Mouse (Mus musculus) lung, embryonic 14.5 days (tissue): ENCODE data around the gene Kdm2b. TPM values are rescaled to one million over a fixed set of nuclear protein-coding genes. Genes with fewer than 3 reads are reported as not detected.

Source experiments
- ATAC-seq: fragments of 200-750 bp; cut with Nextera tagmentation; 2 replicates; pipeline ENCODE4 v1.8.0; 2017; ENCODE audit warnings: mild to moderate bottlenecking, moderate TSS enrichment, moderate library complexity; ENCODE audit not compliant: insufficient read depth
- DNase-seq: peaks from one replicate; pipeline ENCODE4 v3.0.0-alpha.2; 2015
- H3K27ac ChIP-seq: fragments of 300-500 bp; sonication (generic); 2 replicates; pipeline ENCODE4 v1.5.1; 2014; ENCODE audit warnings: low read depth, mild to moderate bottlenecking, moderate library complexity
- H3K27me3 ChIP-seq: fragments of 300-500 bp; sonication (generic); 2 replicates; pipeline ENCODE4 v1.6.1; 2014; ENCODE audit warnings: low read length, control low read depth; ENCODE audit not compliant: insufficient read depth
- H3K36me3 ChIP-seq: fragments of 300-500 bp; sonication (generic); 2 replicates; pipeline ENCODE4 v1.6.1; 2014; ENCODE audit warnings: control low read depth; ENCODE audit not compliant: insufficient read depth
- H3K4me1 ChIP-seq: fragments of 300-500 bp; sonication (generic); 2 replicates; pipeline ENCODE4 v1.6.1; 2014; ENCODE audit warnings: antibody characterized with exemption, control low read depth; ENCODE audit not compliant: insufficient read depth
- H3K4me2 ChIP-seq: fragments of 300-500 bp; sonication (generic); 2 replicates; pipeline ENCODE4 v1.6.1; 2014; ENCODE audit warnings: mild to moderate bottlenecking
- H3K4me3 ChIP-seq: fragments of 300-500 bp; sonication (generic); 2 replicates; pipeline ENCODE4 v1.5.1; 2014; ENCODE audit warnings: low read depth, low read length
- H3K9ac ChIP-seq: fragments of 300-500 bp; sonication (generic); 2 replicates; pipeline ENCODE4 v1.6.1; 2014
- H3K9me3 ChIP-seq: fragments of 300-500 bp; sonication (generic); 2 replicates; pipeline ENCODE4 v1.6.1; 2016; ENCODE audit warnings: low read depth, low read length, control low read depth
- CTCF ChIP-seq: IDR thresholded peaks from 2 replicates; pipeline ENCODE4 v1.5.1; 2016; ENCODE audit warnings: antibody characterized with exemption, low read depth
- WGBS: fragments of 180-500 bp; shearing (Covaris S2); extraction: QIAGEN DNeasy Blood & Tissue Kit; methylation state at CpG from one replicate; pipeline ENCODE4 v1.1.7; 2014; 5-methylcytosine and 5-hydroxymethylcytosine counted together
- polyA plus RNA-seq: library from polyadenylated mRNA; unstranded; fragments of >200 nt; fragmentation: Nextera tagmentation; extraction: Ambion mirVana; gene quantifications from 2 replicates; pipeline ENCODE4 v1.2.1, GENCODE M21; 2014

Gene Kdm2b
- polyA plus RNA-seq, 1 experiment from 2014 or later, result 46.7 TPM

DNA sequence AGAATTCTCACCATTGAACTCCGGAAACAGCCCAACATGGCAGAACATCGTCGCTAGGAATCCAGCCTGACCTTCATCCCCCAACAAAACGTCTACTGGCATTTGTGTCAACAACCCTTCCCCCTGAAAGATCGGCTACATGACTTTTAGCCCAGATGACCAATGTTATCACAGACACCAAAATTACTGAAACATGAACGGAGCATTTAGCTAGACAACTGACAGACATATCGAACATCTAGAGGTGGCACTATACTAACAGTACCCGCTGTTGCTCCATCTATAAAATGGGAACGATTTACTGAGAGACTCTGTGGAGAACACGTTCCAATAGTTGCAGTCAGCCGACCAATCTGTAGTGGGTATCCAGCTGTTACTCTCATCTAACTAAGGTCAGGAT lies 88.4 kb downstream of the Kdm2b start:
- ATAC-seq (no peak), DNase-seq (no peak)
- peak overlapping the region; percentile 90 for H3K4me2 ChIP-seq
- H3K9ac ChIP-seq, result peak overlapping the region; percentile 90; the same call in 1 of the 2 replicates
- no peaks in the 10 kb centered on the region for H3K27me3 ChIP-seq
- no peaks in the 10 kb centered on the region for H3K36me3 ChIP-seq
- TF ChIP-seq CTCF, result no peak
- 42% methylated on average over 11 of the region's 11 CpGs for WGBS
- no peak overlapping the region for H3K27ac ChIP-seq
- H3K4me3 ChIP-seq, result peak overlapping the region; percentile 78; the same call in 1 of the 2 replicates
- H3K4me1 ChIP-seq, result peaks cover 11% of the 10 kb centered on the region
- no peaks in the 10 kb centered on the region for H3K9me3 ChIP-seq

DNA sequence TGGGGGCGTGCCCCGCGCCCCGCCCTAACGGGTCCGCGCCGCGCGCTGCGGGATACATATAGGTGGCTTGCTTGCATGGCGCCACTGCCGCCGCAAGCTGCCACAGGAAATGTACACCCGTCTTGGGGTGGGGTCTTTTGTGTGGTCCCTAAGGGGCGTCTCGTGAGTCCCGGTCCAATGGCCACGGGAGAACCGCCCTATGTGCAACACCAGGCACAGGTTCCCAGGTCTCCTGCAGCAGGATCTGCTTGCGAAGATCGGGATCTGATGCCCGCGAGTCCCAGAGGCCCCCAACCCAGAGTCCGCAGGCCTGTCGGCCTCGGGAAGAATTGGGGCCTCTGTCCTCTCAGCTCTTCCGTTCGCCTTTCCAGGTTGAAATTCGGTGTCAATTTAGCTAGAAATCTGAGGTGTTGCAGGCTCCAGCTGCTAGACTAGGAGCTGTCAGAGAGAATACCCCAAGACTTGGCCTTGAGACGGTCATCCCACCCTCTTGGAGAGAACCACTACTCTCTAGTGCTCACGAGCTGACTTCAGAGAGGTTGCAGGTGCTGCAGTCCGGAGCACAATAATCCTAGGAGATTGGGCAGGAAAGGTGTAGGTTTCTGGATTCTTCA lies 89.0 kb downstream of the Kdm2b start:
- 2% methylated on average over 25 of the region's 33 CpGs for WGBS
- H3K4me1 ChIP-seq, result peaks cover 11% of the 10 kb centered on the region
- H3K4me3 ChIP-seq, result peak overlapping the region; percentile 78
- no peak for TF ChIP-seq CTCF
- no peaks in the 10 kb centered on the region for H3K36me3 ChIP-seq
- H3K9ac ChIP-seq, result peak overlapping the region; percentile 90
- ATAC-seq (no peak), DNase-seq (no peak)
- peak overlapping the region; percentile 90 for H3K27ac ChIP-seq
- H3K9me3 ChIP-seq, result no peaks in the 10 kb centered on the region
- no peaks in the 10 kb centered on the region for H3K27me3 ChIP-seq
- H3K4me2 ChIP-seq, result peak overlapping the region; percentile 90

GRCm38 (mm10) chr5:122899777-122900557 lies 89.7 kb downstream of the Kdm2b start:
- peak overlapping the region; percentile 78 for H3K4me3 ChIP-seq
- no peak for TF ChIP-seq CTCF

DNA sequence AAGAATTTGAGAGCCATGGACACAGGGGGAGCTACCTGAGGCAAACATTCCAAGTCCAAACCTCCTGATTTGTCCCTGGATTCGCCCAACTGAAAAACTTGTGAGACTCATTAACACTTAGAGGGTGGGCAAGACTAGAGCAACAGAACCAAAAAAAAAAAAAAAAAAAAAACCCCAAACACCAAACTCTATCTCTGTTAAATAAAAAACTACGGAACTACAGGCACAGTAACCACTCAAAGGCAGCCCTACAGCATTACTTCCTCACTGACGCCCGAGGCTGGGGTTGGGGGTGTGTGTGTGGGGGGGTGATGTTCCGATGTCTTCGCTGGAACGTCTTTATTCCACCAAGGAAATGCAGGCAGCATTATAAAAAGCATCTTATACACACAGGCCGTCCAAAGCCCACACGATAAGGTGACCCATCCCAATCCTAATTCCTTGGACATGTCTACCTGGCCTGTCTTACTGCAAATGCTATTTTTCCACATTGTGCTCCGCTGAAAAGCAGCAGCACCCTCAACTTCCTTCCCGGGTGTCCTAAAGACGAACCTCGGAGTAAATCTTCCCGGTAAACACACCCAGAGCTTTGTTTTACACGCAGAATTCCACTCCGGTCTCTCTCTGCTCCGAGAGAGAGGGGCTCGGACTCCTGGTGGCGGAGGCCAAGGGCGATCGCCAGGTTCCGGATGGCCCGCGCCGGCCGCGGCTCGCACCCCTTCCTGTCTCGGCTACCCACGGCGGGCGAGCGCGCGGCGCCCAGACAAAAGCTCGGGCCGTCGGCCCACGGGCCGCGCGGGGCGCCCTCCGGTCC lies 90.5 kb downstream of the Kdm2b start:
- H3K27me3 ChIP-seq, result no peaks in the 10 kb centered on the region
- no peaks in the 10 kb centered on the region for H3K9me3 ChIP-seq
- TF ChIP-seq CTCF, result no peak
- H3K4me1 ChIP-seq, result peaks cover 11% of the 10 kb centered on the region
- 0 out of 2 replicates have a peak, but pooled peaks have one; percentile 3 for ATAC-seq
- peak overlapping the region; percentile 78 for H3K4me3 ChIP-seq
- peak overlapping the region; percentile 90 for H3K9ac ChIP-seq
- peak overlapping the region; percentile 90 for H3K27ac ChIP-seq
- 1% methylated on average over 45 of the region's 45 CpGs for WGBS
- no peaks in the 10 kb centered on the region for H3K36me3 ChIP-seq
- H3K4me2 ChIP-seq, result peak overlapping the region; percentile 90
- peak; percentile 49 for DNase-seq

More at GRCm38 (mm10) chr5:122899777-122900557, 89.7 kb downstream of the Kdm2b start:
- H3K27me3 ChIP-seq, result no peaks in the 10 kb centered on the region
- peak overlapping the region; percentile 90 for H3K27ac ChIP-seq
- ATAC-seq (peak; percentile 99), DNase-seq (peak; percentile 96)
- peaks cover 11% of the 10 kb centered on the region for H3K4me1 ChIP-seq
- H3K36me3 ChIP-seq, result no peaks in the 10 kb centered on the region
- H3K9me3 ChIP-seq, result no peaks in the 10 kb centered on the region
- peak overlapping the region; percentile 90 for H3K9ac ChIP-seq
- H3K4me2 ChIP-seq, result peak overlapping the region; percentile 90
- under 1% methylated on average over 91 of the region's 120 CpGs for WGBS

DNA sequence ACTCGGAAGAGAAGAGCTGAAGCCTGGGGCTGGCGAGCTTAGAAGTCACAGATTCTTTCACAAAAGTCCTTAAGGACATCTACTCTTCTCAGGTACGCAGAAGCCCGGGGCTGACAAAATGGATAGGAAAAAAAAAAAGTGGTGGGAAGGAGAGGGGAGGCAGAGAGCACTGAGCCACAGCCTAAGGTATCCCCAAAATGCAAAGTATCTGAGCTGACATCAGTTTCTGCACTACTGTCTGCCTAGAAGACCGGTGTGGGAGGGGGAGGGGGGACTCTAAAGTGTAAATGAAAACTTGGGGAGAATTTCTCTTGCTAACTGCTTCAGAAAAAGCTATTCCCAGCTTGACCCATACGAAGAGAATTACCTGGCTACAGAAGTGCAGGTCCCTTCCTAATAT lies 91.5 kb downstream of the Kdm2b start:
- Histone ChIP-seq H3K27me3 (no peaks in the 10 kb centered on the region), H3K36me3 (no peaks in the 10 kb centered on the region), H3K9me3 (no peaks in the 10 kb centered on the region), H3K4me2 (peak overlapping the region; percentile 90), H3K4me3 (no peak overlapping the region), H3K4me1 (peaks cover 11% of the 10 kb centered on the region), H3K9ac (no peak overlapping the region), H3K27ac (no peak overlapping the region)
- no peak for TF ChIP-seq CTCF
- DNase-seq, result no peak
- ATAC-seq, result no peak
- WGBS, result 72% methylated on average over 6 of the region's 6 CpGs

DNA sequence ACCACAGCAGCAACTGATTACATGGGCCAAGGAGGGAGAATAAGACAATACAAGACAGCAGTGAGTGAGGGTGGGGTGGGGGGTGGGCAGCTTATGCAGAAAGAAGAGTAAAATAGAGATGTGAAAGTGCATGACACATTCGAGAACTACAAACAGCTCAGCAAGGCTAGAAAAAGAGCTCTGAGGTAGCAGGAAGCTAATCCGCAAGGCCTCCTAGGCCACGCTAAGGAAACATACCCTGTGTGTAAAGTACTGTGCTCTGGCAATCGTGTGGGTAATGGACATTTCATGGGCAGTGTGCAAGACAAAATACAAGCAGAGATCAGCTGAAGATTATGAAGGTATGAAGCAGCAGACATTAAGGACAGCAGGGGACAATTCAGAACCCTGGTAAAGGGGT lies 94.8 kb downstream of the Kdm2b start:
- ATAC-seq (no peak), DNase-seq (no peak)
- Histone ChIP-seq H3K4me3 (no peak overlapping the region), H3K4me2 (no peak overlapping the region), H3K27ac (no peak overlapping the region), H3K27me3 (no peaks in the 10 kb centered on the region), H3K4me1 (peaks cover 7% of the 10 kb centered on the region), H3K9ac (no peak overlapping the region), H3K9me3 (no peaks in the 10 kb centered on the region), H3K36me3 (no peaks in the 10 kb centered on the region)
- no peak for TF ChIP-seq CTCF
- WGBS, result 70% methylated on average over 4 of the region's 4 CpGs
